ENCODE assay signal across 25 mouse cellular contexts in the genomic region with DNA sequence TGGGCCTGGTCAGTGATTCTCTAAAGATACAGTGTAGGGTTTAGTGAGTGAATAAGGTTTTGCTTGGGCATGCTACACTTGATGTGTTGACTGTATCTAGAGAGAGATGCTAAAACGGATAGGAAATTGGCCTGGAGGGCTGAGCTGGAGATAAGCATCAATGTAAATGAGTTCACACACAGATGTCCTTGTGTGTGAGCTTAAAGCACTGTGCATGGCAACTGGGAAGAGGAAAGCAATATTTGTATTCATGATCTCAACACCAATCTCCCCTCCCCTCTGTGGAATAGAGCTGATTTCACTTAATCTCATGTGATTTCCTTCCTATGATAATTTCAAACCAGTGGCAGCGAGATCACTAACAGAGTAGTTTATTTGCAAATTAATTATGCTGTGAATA. TPM values are rescaled to one million over a fixed set of nuclear protein-coding genes. Genes with fewer than 3 reads are reported as not detected.
DNase-seq lines count a peak whose midpoint lies in the region; ATAC-seq lines count a peak whose summit lies in the region.
"Had no signal": no experiment of that assay in that cellular context is flagged by ENCODE, and none has a peak within 500 bp of the region (broad histone marks: within the 10 kb centered on the region; RNA-seq: fewer than 3 reads in every experiment).

No protein-coding gene starts in this region.

- H3K4me1 ChIP-seq in hindbrain, embryonic 14.5 days (replicated peaks; ENCODE audit: control insufficient read depth, insufficient read depth, low read length) = no peaks in the 10 kb centered on the region
- H3K4me1 ChIP-seq in hindbrain, embryonic 12.5 days = no peaks in the 10 kb centered on the region
- H3K4me1 ChIP-seq: forebrain, embryonic 10.5 days; forebrain, embryonic 13.5 days; heart, embryonic 10.5 days had no signal

- DNase-seq in hindbrain, embryonic 14.5 days (ENCODE audit: low spot score) = no peak
- peak; percentile 59 for DNase-seq in CD4-positive, CD25-positive, alpha-beta regulatory T cell, adult 2 months (ENCODE audit: low read depth, low spot score)
- DNase-seq in naive thymus-derived CD4-positive, alpha-beta T cell, adult 2 months (ENCODE audit: low read depth) = peak; percentile 46
- no peak for DNase-seq in kidney, postnatal 25 days
- DNase-seq: adrenal gland, adult 8-10 months; adrenal gland, postnatal 36 days; cerebellum, adult 18-20 months; cerebellum, adult 9-10 months; gastrocnemius, postnatal 25 days; heart, adult 2 months; heart, postnatal 14 days; heart, postnatal 4 days; kidney, adult 18-20 months had no signal

- H3K27ac ChIP-seq in hindbrain, embryonic 14.5 days = 0 out of 2 replicates have a peak overlapping the region, but pooled peaks have one; percentile 17
- no peak overlapping the region for H3K27ac ChIP-seq in hindbrain, embryonic 12.5 days
- H3K27ac ChIP-seq: forebrain, embryonic 10.5 days; forebrain, embryonic 13.5 days; heart, adult 2 months; heart, embryonic 10.5 days; heart, embryonic 13.5 days had no signal

- no peaks in the 10 kb centered on the region for H3K27me3 ChIP-seq in hindbrain, embryonic 14.5 days (ENCODE audit: control insufficient read depth, insufficient read depth, low read length)
- no peaks in the 10 kb centered on the region for H3K27me3 ChIP-seq in hindbrain, embryonic 12.5 days
- H3K27me3 ChIP-seq: forebrain, embryonic 13.5 days; heart, embryonic 13.5 days had no signal

- no peaks in the 10 kb centered on the region for H3K9me3 ChIP-seq in hindbrain, embryonic 14.5 days (ENCODE audit: control insufficient read depth, low read length)
- no peaks in the 10 kb centered on the region for H3K9me3 ChIP-seq in hindbrain, embryonic 12.5 days (replicated peaks)
- H3K9me3 ChIP-seq: forebrain, embryonic 10.5 days; forebrain, embryonic 13.5 days; heart, embryonic 10.5 days; heart, embryonic 13.5 days had no signal

- no peak for ATAC-seq in hindbrain, embryonic 14.5 days (ENCODE audit: low FRiP score)
- no peak for ATAC-seq in hindbrain, embryonic 12.5 days (ENCODE audit: low FRiP score)
- peak; percentile 45 for ATAC-seq in activated CD4-positive, CD25-positive, alpha-beta regulatory T cell, adult 4 months
- no peak for ATAC-seq in megakaryocyte progenitor cell, adult 5-6 weeks (replicated peaks; ENCODE audit: poor library complexity)
- ATAC-seq: forebrain, embryonic 13.5 days; intestine, embryonic 16.5 days had no signal

- H3K9ac ChIP-seq in hindbrain, embryonic 14.5 days = no peak overlapping the region
- no peak overlapping the region for H3K9ac ChIP-seq in hindbrain, embryonic 12.5 days
- H3K9ac ChIP-seq: forebrain, embryonic 13.5 days; heart, embryonic 13.5 days had no signal

- no peaks in the 10 kb centered on the region for H3K36me3 ChIP-seq in hindbrain, embryonic 14.5 days (replicated peaks; ENCODE audit: control insufficient read depth, insufficient read depth)
- H3K36me3 ChIP-seq in hindbrain, embryonic 12.5 days = no peaks in the 10 kb centered on the region
- H3K36me3 ChIP-seq: forebrain, embryonic 10.5 days; heart, embryonic 10.5 days; heart, embryonic 13.5 days had no signal

- 56% methylated on average over 2 of the region's 2 CpGs for WGBS in hindbrain, embryonic 14.5 days
- 77% methylated on average over 2 of the region's 2 CpGs for WGBS in hindbrain, embryonic 12.5 days

- no peak overlapping the region for H3K4me3 ChIP-seq in hindbrain, embryonic 14.5 days (replicated peaks; ENCODE audit: low read length)
- H3K4me3 ChIP-seq in hindbrain, embryonic 12.5 days = no peak overlapping the region
- H3K4me3 ChIP-seq: forebrain, embryonic 10.5 days; forebrain, embryonic 13.5 days; heart, adult 2 months; heart, embryonic 10.5 days; heart, embryonic 13.5 days had no signal

- H3K4me2 ChIP-seq in hindbrain, embryonic 14.5 days (replicated peaks) = no peak overlapping the region
- no peak overlapping the region for H3K4me2 ChIP-seq in hindbrain, embryonic 12.5 days (replicated peaks)
- H3K4me2 ChIP-seq: forebrain, embryonic 13.5 days; heart, embryonic 13.5 days had no signal

RNA-seq across cellular contexts. Expression of gene Icos, which starts 7.3 kb away (rescaled TPM):
- 0.10 and 0.19 TPM in 2 replicates for polyA plus RNA-seq in hindbrain, embryonic 14.5 days (2014; fragmentation: Nextera tagmentation; extraction: Ambion mirVana)
- 0.08 and 0.29 TPM in 2 replicates for polyA plus RNA-seq in hindbrain, embryonic 12.5 days (2016; fragmentation: Nextera tagmentation; extraction: Ambion mirVana)
- 100 to 1,000 TPM; 474 to 595 TPM for polyA plus RNA-seq in activated CD4-positive, CD25-positive, alpha-beta regulatory T cell, adult 4 months (2017; shearing (Covaris generic))
- total RNA-seq in megakaryocyte progenitor cell, adult 5-6 weeks (2015) = 0.24 and 0.52 TPM in 2 replicates
- total RNA-seq in megakaryocyte progenitor cell, adult 5-6 weeks (2017) = 0.07 TPM in 1 of 2 replicates, not detected in the other
- total RNA-seq: adrenal gland, postnatal 36 days; gastrocnemius, adult 8-10 months; gastrocnemius, postnatal 25 days; granulocyte monocyte progenitor cell, adult 5-6 weeks; MEL had no signal
- polyA plus RNA-seq: C2C12 had no signal

Comparison
In these comparisons a context has a peak if more than half of its experiments do, and no peak if none do; other contexts are left out.
1. DNase-seq: peak in CD4-positive, CD25-positive, alpha-beta regulatory T cell, adult 2 months (single experiment) and naive thymus-derived CD4-positive, alpha-beta T cell, adult 2 months (single experiment); none in hindbrain, embryonic 14.5 days (single experiment) and kidney, postnatal 25 days (0 of 2).
2. RNA of gene Icos, which starts 7.3 kb away (polyA plus RNA-seq): 474 to 595 TPM in activated CD4-positive, CD25-positive, alpha-beta regulatory T cell, adult 4 months; 0.10 to 0.19 TPM in hindbrain, embryonic 14.5 days and 0.08 to 0.29 TPM in hindbrain, embryonic 12.5 days; every median in the first group is over 100 times any median in the second.